Mouse (Mus musculus) ES-Bruce4 (cell line): ENCODE measurements around the gene Thsd7b. TPM values are rescaled to one million over a fixed set of nuclear protein-coding genes. Genes with fewer than 3 reads are reported as not detected.

Experiments used
- H3K27ac ChIP-seq: 2 replicates; pipeline ENCODE4 v1.5.1; 2012; ENCODE audit warnings: low read length, inconsistent platforms; ENCODE audit not compliant: insufficient read depth
- H3K27me3 ChIP-seq: 2 replicates; pipeline ENCODE4 v1.6.1; 2012; ENCODE audit warnings: mild to moderate bottlenecking, low read length, inconsistent platforms; ENCODE audit not compliant: control insufficient read depth, poor library complexity, insufficient read depth, severe bottlenecking
- H3K36me3 ChIP-seq: 2 replicates; pipeline ENCODE4 v1.6.1; 2012; ENCODE audit warnings: inconsistent platforms, mild to moderate bottlenecking, low read length, moderate library complexity; ENCODE audit not compliant: control insufficient read depth, poor library complexity, insufficient read depth, severe bottlenecking
- H3K4me1 ChIP-seq: one replicate; pipeline ENCODE4 v1.8.1; 2011; ENCODE audit warnings: low read length; ENCODE audit not compliant: control insufficient read depth, insufficient read depth
- H3K4me3 ChIP-seq: 2 replicates; pipeline ENCODE4 v1.5.1; 2011; ENCODE audit warnings: low read depth, mild to moderate bottlenecking, low read length
- H3K9ac ChIP-seq: 2 replicates; pipeline ENCODE4 v1.6.1; 2012; ENCODE audit warnings: low read depth, mild to moderate bottlenecking, inconsistent platforms; ENCODE audit not compliant: poor library complexity, severe bottlenecking
- H3K9me3 ChIP-seq: replicated peaks from 2 replicates; pipeline ENCODE4 v1.6.1; 2012; ENCODE audit warnings: mild to moderate bottlenecking, low read length, inconsistent platforms; ENCODE audit not compliant: control insufficient read depth, poor library complexity, insufficient read depth, severe bottlenecking
- CTCF ChIP-seq: IDR thresholded peaks from one replicate; pipeline ENCODE4 v1.8.1; 2011; ENCODE audit warnings: low read depth, low read length
- EP300 ChIP-seq: IDR thresholded peaks from 2 replicates; pipeline ENCODE4 v1.6.1; 2011; ENCODE audit warnings: low read depth, low read length; ENCODE audit not compliant: insufficient read depth
- POLR2A ChIP-seq: IDR thresholded peaks from one replicate; pipeline ENCODE4 v1.8.1; 2011; ENCODE audit warnings: low read length; ENCODE audit not compliant: insufficient read depth
- polyA plus RNA-seq: library from polyadenylated mRNA; stranded (reverse); fragments of >200 nt; gene quantifications from 2 replicates; pipeline ENCODE4 v1.2.4, GENCODE M21; 2011; ENCODE audit warnings: low read depth; ENCODE audit not compliant: missing spikeins, insufficient read depth, insufficient read length

Thsd7b gene
- polyA plus RNA-seq, 1 experiment, result 0.18 TPM

DNA sequence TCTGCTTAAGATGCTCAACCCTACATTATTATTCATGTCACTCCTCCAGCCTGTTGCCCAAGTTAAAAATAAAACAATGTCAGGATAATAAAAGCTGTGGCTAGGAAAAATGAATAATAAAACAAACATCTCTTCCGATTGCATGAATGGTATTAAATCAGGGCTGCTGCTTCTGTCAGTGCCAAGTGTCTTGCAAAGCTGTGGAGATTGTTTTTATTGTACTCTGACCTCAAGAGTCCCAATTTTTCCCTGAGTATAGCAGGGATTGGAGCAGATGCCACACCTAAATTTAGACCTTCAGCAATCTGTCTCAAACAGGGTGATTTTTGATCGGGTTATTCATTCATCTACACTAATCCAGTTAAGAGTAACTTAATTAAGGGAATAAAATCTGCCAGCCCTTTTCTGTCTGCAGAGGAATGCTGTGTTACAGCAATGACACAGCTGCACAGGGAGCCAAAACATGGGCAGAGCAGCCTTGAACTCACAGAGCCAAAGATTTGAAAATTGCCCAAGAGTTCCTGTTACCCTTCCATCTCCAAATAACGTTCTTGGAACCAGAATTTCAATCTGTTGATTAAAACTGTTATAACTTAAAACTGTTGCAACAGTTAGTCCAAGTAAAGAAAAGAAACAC is 316.4 kb downstream of the Thsd7b start:
- H3K4me1 ChIP-seq, result no peaks in the 10 kb centered on the region
- no peaks in the 10 kb centered on the region for H3K36me3 ChIP-seq
- no peak overlapping the region for H3K4me3 ChIP-seq
- no peak overlapping the region for H3K9ac ChIP-seq
- H3K27ac ChIP-seq, result no peak overlapping the region
- TF ChIP-seq CTCF (no peak), POLR2A (no peak), EP300 (no peak)
- no peaks in the 10 kb centered on the region for H3K9me3 ChIP-seq
- H3K27me3 ChIP-seq, result no peaks in the 10 kb centered on the region

DNA sequence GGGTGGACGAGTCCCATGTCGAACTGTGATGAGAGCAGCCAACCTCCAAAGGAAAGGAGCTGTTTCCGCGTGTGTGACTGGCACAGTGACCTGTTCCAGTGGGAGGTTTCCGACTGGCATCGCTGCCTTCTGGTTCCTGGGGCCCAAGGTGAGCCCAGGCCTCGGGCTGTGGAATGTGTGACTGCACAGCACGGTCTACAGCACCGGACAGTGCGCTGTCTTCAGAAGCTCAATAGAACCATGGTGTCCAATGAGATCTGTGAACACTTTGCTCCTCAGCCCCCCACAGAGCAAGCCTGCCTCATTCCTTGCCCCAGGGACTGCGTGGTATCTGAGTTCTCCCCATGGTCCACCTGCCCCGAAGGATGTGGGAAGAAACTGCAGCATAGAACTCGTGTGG is 322.3 kb downstream of the Thsd7b start:
- H3K36me3 ChIP-seq, result no peaks in the 10 kb centered on the region

GRCm38 (mm10) chr1:129600933-129601332 is 327.8 kb downstream of the Thsd7b start:
- H3K9me3 ChIP-seq, result no peaks in the 10 kb centered on the region
- H3K9ac ChIP-seq, result no peak overlapping the region
- H3K27ac ChIP-seq, result no peak overlapping the region
- no peaks in the 10 kb centered on the region for H3K36me3 ChIP-seq
- TF ChIP-seq POLR2A (no peak), CTCF (no peak), EP300 (no peak)
- H3K4me1 ChIP-seq, result no peaks in the 10 kb centered on the region
- H3K4me3 ChIP-seq, result no peak overlapping the region
- H3K27me3 ChIP-seq, result no peaks in the 10 kb centered on the region

More for the DNA sequence above, 322.3 kb downstream of the Thsd7b start:
- Histone ChIP-seq H3K27me3 (no peaks in the 10 kb centered on the region), H3K9ac (no peak overlapping the region), H3K27ac (no peak overlapping the region), H3K4me1 (no peaks in the 10 kb centered on the region), H3K4me3 (no peak overlapping the region), H3K9me3 (no peaks in the 10 kb centered on the region)
- TF ChIP-seq EP300 (no peak), POLR2A (no peak), CTCF (no peak)

GRCm38 (mm10) chr1:129602284-129602683 is 329.2 kb downstream of the Thsd7b start:
- Histone ChIP-seq H3K4me3 (no peak overlapping the region), H3K4me1 (no peaks in the 10 kb centered on the region), H3K36me3 (no peaks in the 10 kb centered on the region), H3K9me3 (no peaks in the 10 kb centered on the region), H3K27ac (no peak overlapping the region), H3K27me3 (no peaks in the 10 kb centered on the region), H3K9ac (no peak overlapping the region)
- TF ChIP-seq POLR2A (no peak), CTCF (no peak), EP300 (no peak)

DNA sequence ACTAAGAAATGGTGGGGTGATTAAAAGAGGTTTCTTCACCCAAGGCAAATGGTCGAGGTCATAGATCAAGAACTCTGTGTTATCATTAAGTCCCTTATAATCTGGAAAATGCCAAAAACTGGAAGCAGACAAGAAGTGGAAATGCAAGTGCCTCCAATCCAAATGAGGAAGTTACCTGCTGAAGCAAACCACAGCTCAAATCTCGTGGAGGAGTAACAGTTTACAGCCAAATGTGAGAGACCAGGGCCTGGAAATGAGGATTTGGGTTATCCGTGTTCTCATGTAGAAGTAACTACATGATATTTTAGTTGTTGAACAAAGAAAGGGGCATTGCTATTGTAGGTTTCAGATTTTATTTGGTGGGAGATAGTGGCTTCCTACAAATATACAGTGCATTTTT is 335.3 kb downstream of the Thsd7b start:
- no peaks in the 10 kb centered on the region for H3K4me1 ChIP-seq
- H3K4me3 ChIP-seq, result no peak overlapping the region
- TF ChIP-seq POLR2A (no peak), EP300 (no peak), CTCF (no peak)
- H3K27me3 ChIP-seq, result no peaks in the 10 kb centered on the region
- H3K9ac ChIP-seq, result no peak overlapping the region
- H3K36me3 ChIP-seq, result no peaks in the 10 kb centered on the region
- no peak overlapping the region for H3K27ac ChIP-seq
- H3K9me3 ChIP-seq, result no peaks in the 10 kb centered on the region

- Histone ChIP-seq H3K9ac (no peak overlapping the region), H3K27ac (no peak overlapping the region), H3K9me3 (no peaks in the 10 kb centered on the region), H3K4me1 (no peaks in the 10 kb centered on the region), H3K27me3 (no peaks in the 10 kb centered on the region), H3K4me3 (no peak overlapping the region), H3K36me3 (no peaks in the 10 kb centered on the region)
- TF ChIP-seq POLR2A, result no peak
These were observed 343.0 kb downstream of the Thsd7b start for GRCm38 (mm10) chr1:129616080-129616479.
